32 mouse cellular contexts compared by ENCODE assay signal in the genomic region with DNA sequence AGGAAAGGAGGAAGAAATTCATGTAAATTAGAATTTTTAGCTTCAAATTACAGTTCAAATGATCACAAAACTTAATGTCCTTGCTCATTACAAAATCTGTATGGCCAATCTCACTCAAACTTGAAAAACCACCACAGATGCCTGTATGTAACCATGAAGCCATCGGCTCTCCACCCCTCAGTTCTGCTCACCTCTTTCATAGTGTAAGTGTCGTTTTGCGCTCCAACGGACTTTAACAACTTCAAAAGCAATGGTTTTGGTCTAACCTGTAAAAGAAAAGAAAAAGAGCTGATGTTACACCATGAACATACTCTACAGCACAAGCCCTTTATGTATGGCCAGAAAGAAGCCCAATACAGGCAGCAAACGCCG.
"Had no signal": no experiment of that assay in that cellular context is flagged by ENCODE, and none has a peak within 500 bp of the region (broad histone marks: within the 10 kb centered on the region; RNA-seq: fewer than 3 reads in every experiment).

No protein-coding gene starts in this region.

- H3K27me3 ChIP-seq: limb, embryonic 12.5 days; limb, embryonic 13.5 days; limb, embryonic 15.5 days; liver, embryonic 12.5 days; liver, embryonic 13.5 days; liver, embryonic 15.5 days; lung, embryonic 15.5 days; megakaryocyte, embryonic 14.5 days; midbrain, embryonic 12.5 days; midbrain, embryonic 13.5 days; midbrain, embryonic 15.5 days; neural tube, embryonic 12.5 days had no signal

- H3K4me3 ChIP-seq: limb, embryonic 10.5 days; limb, embryonic 12.5 days; limb, embryonic 13.5 days; limb, embryonic 15.5 days; liver, embryonic 12.5 days; liver, embryonic 13.5 days; liver, embryonic 15.5 days; lung, embryonic 15.5 days; midbrain, embryonic 10.5 days; midbrain, embryonic 12.5 days; midbrain, embryonic 13.5 days; midbrain, embryonic 15.5 days; myocyte; neural tube, embryonic 12.5 days had no signal

- H3K9me3 ChIP-seq: limb, embryonic 10.5 days; limb, embryonic 12.5 days; limb, embryonic 13.5 days; limb, embryonic 15.5 days; liver, embryonic 12.5 days; liver, embryonic 13.5 days; liver, embryonic 15.5 days; lung, embryonic 15.5 days; megakaryocyte, embryonic 14.5 days; midbrain, embryonic 10.5 days; midbrain, embryonic 12.5 days; midbrain, embryonic 13.5 days; midbrain, embryonic 15.5 days; neural tube, embryonic 12.5 days had no signal

- H3K9ac ChIP-seq: limb, embryonic 12.5 days; limb, embryonic 13.5 days; limb, embryonic 15.5 days; liver, embryonic 12.5 days; liver, embryonic 13.5 days; liver, embryonic 14.5 days; liver, embryonic 15.5 days; liver, postnatal 0 days; lung, embryonic 14.5 days; lung, embryonic 15.5 days; midbrain, embryonic 12.5 days; midbrain, embryonic 13.5 days; midbrain, embryonic 15.5 days; neural tube, embryonic 12.5 days had no signal

- DNase-seq: left cerebral cortex, postnatal 4 days; liver; liver, embryonic 13.5 days; liver, postnatal 0 days; lung, adult 18-20 months; lung, adult 2 months; lung, embryonic 14.5 days; lung, postnatal 10 days; lung, postnatal 14 days; lung, postnatal 36 days; lung, postnatal 4 days; midbrain, embryonic 14.5 days had no signal

- H3K27ac ChIP-seq: limb, embryonic 10.5 days; limb, embryonic 12.5 days; limb, embryonic 13.5 days; limb, embryonic 15.5 days; liver, embryonic 12.5 days; liver, embryonic 13.5 days; liver, embryonic 14.5 days; liver, embryonic 15.5 days; lung, embryonic 15.5 days; macrophage; midbrain, embryonic 10.5 days; midbrain, embryonic 12.5 days; midbrain, embryonic 13.5 days; midbrain, embryonic 15.5 days; neural tube, embryonic 12.5 days had no signal

- H3K4me2 ChIP-seq: limb, embryonic 12.5 days; limb, embryonic 13.5 days; limb, embryonic 15.5 days; liver, embryonic 11.5 days; liver, embryonic 12.5 days; liver, embryonic 13.5 days; liver, embryonic 15.5 days; lung, embryonic 14.5 days; lung, embryonic 15.5 days; midbrain, embryonic 11.5 days; midbrain, embryonic 12.5 days; midbrain, embryonic 13.5 days; midbrain, embryonic 15.5 days; neural tube, embryonic 12.5 days had no signal

- ATAC-seq: liver, embryonic 12.5 days; liver, postnatal 0 days; lung, postnatal 0 days; midbrain, embryonic 13.5 days; midbrain, embryonic 15.5 days; midbrain, embryonic 16.5 days had no signal
